Mouse (Mus musculus) retina, postnatal 7 days (tissue): ENCODE results near the gene Plekha7.

Source experiments
- DNase-seq: peaks from one replicate; pipeline ENCODE4 v3.0.0-alpha.2; 2012; ENCODE audit warnings: low read depth, low spot score

The Plekha7 gene

GRCm38 (mm10) chr7:116187521-116187920 is 120.7 kb downstream of the Plekha7 start:
- DNase-seq = no peak

- no peak for DNase-seq
These were observed 121.3 kb downstream of the Plekha7 start for GRCm38 (mm10) chr7:116186847-116187246.

- DNase-seq = no peak
These were observed 122.0 kb downstream of the Plekha7 start for GRCm38 (mm10) chr7:116186156-116186555.

- DNase-seq = no peak
These were observed 123.7 kb downstream of the Plekha7 start for GRCm38 (mm10) chr7:116184358-116185057.

- no peak for DNase-seq
These were observed 125.7 kb downstream of the Plekha7 start for GRCm38 (mm10) chr7:116182451-116182850.

GRCm38 (mm10) chr7:116181444-116181946 is 126.7 kb downstream of the Plekha7 start:
- DNase-seq = no peak

- no peak for DNase-seq
These were observed 129.3 kb downstream of the Plekha7 start for GRCm38 (mm10) chr7:116178916-116179315.

GRCm38 (mm10) chr7:116172774-116173173 is 135.4 kb downstream of the Plekha7 start:
- DNase-seq = no peak

- no peak for DNase-seq
These were observed 138.8 kb downstream of the Plekha7 start for GRCm38 (mm10) chr7:116169426-116169825.

- no peak for DNase-seq
These were observed 140.0 kb downstream of the Plekha7 start for GRCm38 (mm10) chr7:116168224-116168623.

- no peak for DNase-seq
These were observed 143.9 kb downstream of the Plekha7 start for GRCm38 (mm10) chr7:116164232-116164631.

- peak; percentile 36 for DNase-seq
These were observed 146.6 kb downstream of the Plekha7 start for GRCm38 (mm10) chr7:116161544-116161943.

GRCm38 (mm10) chr7:116156894-116157143 is 151.4 kb downstream of the Plekha7 start:
- no peak for DNase-seq

- DNase-seq = no peak
These were observed 151.9 kb downstream of the Plekha7 start for GRCm38 (mm10) chr7:116156072-116156893.

GRCm38 (mm10) chr7:116153781-116154368 is 154.3 kb downstream of the Plekha7 start:
- DNase-seq = no peak

- no peak for DNase-seq
These were observed 158.6 kb downstream of the Plekha7 start for GRCm38 (mm10) chr7:116149568-116149967.

- no peak for DNase-seq
These were observed 161.1 kb downstream of the Plekha7 start for GRCm38 (mm10) chr7:116147114-116147513.

GRCm38 (mm10) chr7:116145030-116145429 is 163.1 kb downstream of the Plekha7 start:
- no peak for DNase-seq

- DNase-seq = no peak
These were observed 170.5 kb downstream of the Plekha7 start for GRCm38 (mm10) chr7:116137671-116138070.

- no peak for DNase-seq
These were observed 171.0 kb downstream of the Plekha7 start for GRCm38 (mm10) chr7:116137149-116137548.

GRCm38 (mm10) chr7:116134413-116135292 is 173.5 kb downstream of the Plekha7 start:
- no peak for DNase-seq

- peak; percentile 70 for DNase-seq
These were observed 176.1 kb downstream of the Plekha7 start for GRCm38 (mm10) chr7:116132078-116132477.
